Mouse (Mus musculus) lung, postnatal 4 days (tissue): ENCODE measurements at regions not wholly inside any gene's neighbourhood (a gene's known extent, or its start where the extent isn't known, plus 50 kb on each side); places are given as distances from the start of the nearest gene placed in this dataset.

Source experiments
- DNase-seq, 2 experiments: peaks; one replicate each; pipeline ENCODE4 v3.0.0; 2021

DNA sequence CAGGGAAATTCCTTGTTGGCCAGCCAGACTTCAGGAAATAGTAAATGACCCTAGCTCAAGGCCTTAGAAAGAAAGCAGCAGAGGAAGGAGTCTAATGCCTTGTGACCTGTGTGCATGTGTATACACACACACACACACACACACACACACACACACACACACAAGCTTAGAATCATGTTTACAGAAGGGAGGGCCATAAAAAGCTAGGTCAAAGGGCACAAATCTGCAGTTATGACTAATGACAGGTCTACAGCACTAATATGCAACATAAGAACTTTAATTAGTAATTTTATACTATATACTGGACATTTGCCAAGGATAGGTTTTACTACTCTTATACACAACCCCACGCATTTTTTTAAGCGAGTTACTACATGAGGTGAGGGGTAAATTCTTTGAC, 149.4 kb downstream of the Nr2f2 start:
- DNase-seq, result no peak

- DNase-seq, result no peak
Measured at GRCm38 (mm10) chr7:70213970-70214520, 152.5 kb downstream of the Nr2f2 start.

DNA sequence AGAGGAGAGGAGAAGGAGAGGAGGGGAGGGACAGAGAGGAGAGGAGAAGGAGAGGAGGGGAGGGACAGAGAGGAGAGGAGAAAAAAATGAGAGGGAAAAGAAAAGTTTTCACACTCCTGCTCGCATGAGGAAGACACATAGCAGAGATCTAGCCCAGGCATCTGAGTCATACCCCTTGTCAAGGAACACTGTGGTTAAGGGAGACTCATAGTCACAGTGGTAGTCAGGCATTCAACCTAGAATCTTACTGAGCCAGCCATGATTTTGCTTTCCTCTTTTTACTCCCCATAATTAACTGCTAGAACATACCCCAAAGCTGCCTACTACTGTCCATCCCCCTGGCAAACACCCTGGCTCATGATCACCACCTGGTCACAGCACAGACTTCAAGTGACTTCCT, 160.6 kb downstream of the Nr2f2 start:
- DNase-seq, result no peak

DNA sequence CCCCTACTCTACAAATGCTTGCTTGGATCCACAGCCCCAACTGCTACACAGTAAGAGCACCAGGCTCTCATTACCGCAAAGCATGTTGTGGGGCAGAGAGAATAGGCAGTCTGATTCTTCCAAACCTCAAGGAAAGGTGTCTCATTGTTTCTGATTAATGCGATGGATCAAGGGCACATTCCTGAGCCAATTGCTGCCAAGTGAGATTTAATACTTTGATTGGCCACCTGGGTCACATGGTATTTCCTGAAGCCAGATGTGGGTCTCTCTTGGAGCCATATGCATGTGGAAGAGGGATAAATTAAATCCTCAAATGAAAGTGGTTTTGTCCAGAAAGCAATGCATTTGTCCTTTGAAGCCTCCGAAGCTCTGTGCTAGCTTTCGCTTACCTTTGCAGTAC, 166.3 kb downstream of the Nr2f2 start:
- DNase-seq, result no peak

GRCm38 (mm10) chr7:70178956-70179355, 187.6 kb downstream of the Nr2f2 start:
- no peak for DNase-seq

DNA sequence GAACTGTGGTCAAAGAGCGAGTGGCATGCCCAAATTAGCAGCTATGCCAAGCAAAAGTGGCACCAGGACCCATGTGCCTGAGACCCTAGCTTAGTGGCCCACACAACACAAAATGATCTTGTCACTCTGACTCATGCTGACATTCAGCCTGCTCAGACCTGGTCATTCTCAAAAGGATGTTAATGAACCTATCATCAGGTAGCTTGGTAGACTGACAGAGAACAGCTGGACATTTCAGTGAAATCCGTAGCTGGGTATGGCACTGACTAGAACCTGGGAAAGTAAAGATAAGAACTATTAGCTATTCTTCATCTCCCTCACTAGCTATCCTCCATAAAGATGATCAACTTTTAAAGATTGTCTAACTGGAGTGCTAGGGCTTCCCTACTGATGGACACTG, 188.5 kb downstream of the Nr2f2 start:
- DNase-seq, result no peak

DNA sequence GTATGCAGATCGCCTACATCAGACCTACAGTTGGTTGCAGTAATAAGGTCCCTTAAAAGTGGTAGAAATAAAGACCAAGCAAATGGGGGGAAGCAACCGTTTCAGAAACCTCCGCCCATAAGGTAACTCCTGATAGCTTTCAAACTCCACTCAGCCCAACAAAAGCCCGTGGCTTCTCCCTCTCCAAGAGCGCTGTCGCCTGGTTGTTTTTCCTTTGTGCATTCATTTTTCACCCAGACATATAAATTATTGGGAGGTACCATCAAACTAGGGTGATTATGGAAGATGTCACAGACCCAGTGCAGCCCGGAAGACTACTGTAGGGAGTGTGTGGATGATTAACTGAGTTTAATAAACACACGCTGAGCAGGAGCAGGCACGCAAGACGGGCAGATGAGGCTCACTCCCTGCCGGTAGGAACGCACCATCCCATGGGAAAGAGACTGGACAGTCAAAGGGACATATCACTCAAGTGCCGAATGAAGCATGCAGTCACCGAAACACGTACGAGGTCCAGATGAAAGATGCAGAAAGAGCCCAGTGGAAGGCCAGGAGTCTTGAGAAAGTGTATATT, 189.8 kb downstream of the Nr2f2 start:
- no peak for DNase-seq

DNA sequence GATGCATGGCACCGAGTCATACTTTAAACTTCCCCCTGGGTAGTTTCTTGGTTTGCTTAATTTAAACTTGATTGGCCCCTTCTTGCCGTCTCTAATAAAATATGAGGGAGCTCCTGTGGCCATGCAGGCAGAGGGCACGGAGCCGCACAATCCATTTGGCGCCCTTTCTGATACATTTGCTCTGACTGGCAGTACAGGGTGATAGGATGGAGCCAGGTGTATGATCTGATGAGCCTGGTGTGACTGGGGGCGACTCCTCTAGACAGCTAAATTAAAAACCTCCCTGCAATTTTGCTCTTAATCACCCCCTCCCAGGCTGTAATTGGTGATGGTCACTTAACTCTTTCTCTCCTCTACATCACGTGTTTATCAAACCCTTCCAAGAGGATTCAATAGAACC, 190.4 kb downstream of the Nr2f2 start:
- no peak for DNase-seq

DNA sequence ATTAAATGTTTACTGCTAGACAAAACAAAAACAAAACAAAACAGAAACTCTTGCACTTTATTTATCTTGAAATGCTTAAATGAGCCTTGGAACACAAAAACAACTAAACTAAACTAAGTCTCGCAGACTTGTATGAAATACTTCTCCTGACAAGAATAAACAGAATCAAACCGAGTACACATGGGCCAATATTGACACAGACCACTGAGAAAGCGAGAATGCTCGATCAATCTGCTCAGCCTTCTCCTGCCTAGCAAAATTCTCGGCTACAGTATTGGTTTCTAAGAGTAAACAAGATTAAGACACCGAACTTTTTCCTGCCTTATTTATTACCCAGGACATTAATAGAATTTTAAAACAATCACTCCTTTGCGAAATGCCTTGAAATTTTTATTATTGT, 194.1 kb downstream of the Nr2f2 start:
- DNase-seq, result no peak

DNA sequence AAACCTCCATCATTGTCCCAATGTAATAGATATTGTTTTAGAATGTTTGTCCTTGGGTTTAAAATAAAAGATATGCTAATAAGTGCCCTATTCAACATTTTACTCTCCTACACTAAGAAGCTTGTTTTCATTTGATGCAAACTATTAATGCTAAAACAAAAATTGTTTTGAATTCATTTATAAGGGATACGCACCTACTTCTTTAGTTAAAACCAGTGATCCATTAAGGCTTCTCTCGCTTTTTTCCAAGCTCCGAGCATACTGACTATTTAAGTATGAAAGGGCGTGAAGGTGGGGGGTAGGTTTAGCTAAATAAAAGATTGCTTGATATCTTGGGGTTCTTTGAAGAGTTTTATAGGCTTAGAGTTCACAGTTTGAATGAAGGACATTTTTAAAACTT, 195.1 kb downstream of the Nr2f2 start:
- DNase-seq, result no peak

- DNase-seq, result no peak
Measured at GRCm38 (mm10) chr7:70168080-70168479, 198.5 kb downstream of the Nr2f2 start.

GRCm38 (mm10) chr7:70166081-70166480, 200.5 kb downstream of the Nr2f2 start:
- DNase-seq, result no peak

DNA sequence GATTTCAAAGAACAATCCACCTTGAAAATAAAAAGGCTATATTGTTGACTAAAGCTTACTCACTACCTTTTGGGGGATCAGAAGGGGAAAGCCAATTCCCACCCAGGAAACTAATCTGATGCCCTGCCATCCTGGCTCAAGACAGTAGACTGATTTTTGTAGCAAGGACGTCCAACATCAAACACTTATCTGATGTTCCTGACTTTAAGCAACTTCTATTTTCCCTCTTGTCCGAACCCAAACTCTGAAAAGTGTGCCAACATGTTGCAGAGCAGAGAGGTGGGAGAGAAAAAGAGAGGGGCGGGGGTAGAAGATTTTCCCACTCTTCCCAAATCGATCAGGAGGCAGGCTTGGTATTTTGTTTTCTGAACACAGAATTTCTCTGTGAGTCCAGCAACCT, 201.0 kb downstream of the Nr2f2 start:
- no peak for DNase-seq

GRCm38 (mm10) chr7:70164691-70165193, 201.8 kb downstream of the Nr2f2 start:
- no peak for DNase-seq

DNA sequence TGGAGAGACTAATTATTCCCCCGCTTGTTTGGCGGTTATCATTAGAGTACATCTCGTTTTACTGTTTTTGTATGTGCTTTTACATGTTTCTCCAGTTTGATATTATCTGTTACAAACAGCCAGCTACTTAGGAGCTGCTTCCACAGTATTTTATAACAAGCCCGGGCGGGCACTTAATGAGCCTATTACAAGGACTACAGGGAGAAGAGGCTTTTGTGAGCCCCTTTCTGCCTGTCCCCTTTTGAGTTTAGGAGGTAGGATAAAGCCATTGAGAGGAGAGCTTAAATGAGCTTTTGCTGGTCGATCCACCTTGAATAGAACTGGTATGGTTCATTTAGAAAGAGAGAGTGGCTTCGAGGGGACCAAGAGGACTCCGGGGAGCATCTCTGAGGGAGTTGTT, 208.0 kb downstream of the Nr2f2 start:
- DNase-seq, result no peak

- no peak for DNase-seq
Measured at GRCm38 (mm10) chr7:70144726-70145271, 221.7 kb downstream of the Nr2f2 start.

- DNase-seq, result no peak
Measured at GRCm38 (mm10) chr7:70136837-70137236, 229.7 kb downstream of the Nr2f2 start.

DNA sequence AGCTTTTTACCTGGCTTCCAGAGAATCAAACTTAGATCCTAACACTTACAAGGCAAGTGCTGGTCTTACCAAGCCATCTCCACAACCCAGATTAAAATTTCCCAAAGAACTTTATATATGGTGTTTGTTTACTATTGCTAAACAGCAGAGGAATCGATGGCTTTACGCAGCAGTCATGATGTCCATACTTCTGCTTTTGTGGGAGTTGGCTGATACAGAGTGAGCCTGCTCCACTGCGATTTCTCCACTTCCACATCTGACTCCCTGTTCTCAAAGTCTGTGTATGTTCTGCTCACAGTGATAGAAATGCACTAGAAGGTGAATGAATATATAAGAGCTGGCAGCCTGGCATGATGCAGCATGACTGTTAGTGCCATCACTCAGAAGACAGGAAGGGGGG, 231.1 kb downstream of the Nr2f2 start:
- no peak for DNase-seq

DNA sequence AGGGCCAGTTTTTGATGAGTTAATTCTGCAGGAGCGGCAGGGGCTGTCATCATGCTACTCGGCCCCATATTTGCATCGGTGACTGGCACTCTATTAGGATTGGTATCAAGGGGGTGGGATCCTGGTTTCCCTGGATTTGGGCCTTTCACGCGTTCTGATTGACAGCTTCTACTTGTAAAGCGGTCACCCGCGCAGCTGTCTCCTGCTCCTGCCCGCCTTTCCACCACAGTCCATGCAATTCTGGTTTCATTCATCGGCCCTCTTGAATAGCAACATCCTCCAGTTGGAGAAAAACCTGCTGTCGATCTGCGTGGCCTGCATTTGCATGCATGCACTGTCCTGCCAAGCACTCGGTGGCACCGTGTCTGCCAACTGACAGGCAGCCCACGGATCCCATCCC, 236.6 kb downstream of the Nr2f2 start:
- DNase-seq, result no peak

- DNase-seq, result no peak
Measured at GRCm38 (mm10) chr7:70122818-70123217, 243.7 kb downstream of the Nr2f2 start.

DNA sequence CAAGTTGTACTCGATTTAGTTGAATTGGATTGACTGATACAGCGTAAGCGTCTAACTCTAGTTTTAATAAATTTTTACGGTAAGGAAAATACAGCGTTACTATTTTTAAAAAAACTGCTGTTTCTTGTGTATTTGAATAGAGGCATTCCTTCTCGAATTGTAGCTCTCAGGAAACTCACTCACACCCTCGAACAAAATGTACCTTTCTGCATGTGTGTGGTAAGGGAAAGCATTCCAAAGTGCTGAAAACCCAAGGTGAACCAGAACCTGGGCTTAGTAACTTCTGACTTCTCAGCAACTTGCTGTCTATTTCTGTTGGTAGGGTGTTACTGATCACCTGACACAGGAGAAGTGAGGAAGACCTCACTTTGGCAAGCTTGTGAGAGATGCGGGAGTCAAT, 247.0 kb downstream of the Nr2f2 start:
- no peak for DNase-seq

DNA sequence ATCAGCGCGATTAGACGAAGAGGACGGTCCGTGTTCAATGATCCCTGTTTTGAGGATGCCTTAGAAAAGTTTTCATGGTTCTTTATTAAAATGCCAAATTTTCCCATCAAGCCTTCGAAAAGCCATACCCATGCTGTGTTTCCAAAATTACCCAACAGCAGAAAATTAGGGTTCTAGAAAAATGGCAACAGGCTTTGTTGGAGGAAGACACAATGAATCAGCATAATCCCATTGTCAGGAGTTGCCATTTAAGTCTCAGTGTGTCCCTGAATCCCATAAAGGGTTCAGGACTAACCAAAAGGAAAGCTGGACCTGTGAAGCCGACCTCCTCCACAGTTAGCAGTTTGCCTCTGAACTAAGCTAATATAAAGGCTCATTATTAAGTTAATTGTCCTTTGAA, 247.6 kb downstream of the Nr2f2 start:
- DNase-seq, result no peak

DNA sequence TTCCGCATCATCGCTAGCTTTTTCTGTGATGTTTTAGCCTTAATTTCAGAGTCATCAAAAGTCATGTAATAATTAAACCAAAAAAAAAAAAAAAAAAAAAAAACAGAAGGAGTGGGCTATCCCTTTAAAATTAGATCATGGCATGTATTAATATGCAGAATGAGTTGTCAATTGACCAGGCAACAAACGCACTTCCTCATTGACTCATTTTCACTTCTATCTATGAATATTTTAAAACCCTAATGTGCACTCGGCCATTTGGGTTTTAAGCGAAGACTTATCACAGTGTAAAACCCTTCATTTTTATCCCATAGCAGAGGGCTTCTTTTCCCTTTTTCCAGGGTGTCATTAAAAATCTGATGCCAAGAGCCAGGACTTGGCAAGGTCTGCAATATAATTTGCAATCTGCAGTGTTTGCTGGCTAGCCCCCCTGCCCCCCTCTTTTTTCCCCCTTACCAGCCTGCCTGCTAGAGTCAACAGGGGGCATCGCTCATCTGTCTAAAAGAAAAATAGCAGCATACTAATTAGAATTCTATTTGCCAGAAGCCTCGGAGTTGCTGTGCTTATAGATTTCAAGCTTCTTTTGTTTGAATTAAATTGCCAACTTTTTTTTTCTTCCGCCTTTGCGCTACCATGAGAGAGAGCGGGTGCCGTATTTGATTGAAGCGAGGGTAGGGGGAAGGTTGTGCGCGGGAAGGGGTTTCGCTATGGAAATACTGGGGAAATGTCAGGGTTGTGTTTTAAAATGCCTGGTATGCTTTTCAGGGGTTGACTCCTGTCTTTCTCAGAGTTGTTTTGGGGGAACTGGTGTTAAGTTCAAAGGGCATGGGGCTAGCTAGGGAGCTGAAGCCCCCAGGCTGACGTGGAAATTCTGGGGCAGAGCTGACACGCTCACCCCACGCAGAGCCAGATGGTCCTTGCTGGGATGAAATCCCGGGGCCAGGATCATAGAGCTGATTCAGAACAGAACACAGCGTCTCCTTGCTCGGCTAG, 248.3 kb downstream of the Nr2f2 start:
- DNase-seq, result no peak

DNA sequence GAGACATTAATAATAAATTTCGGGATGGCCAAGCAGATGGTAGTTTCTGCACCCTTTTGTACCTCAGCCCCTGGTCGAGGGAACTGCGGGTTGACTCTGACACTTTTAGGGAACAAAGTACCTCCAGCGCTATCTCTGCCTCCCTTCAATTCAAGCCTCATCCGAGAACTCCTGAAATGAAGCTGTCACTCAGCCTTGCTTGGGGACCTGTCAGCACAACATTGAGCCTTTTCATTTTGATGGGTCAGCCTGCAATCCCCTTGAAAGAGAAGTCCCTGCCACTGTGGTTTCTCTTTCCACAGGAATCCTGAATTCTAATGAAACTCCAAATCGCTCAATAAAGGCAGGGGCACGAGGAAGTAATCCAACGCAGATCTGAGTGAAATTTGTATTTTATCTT, 257.5 kb downstream of the Nr2f2 start:
- no peak for DNase-seq
